Mouse (Mus musculus) T-helper 17 cell (primary cell): ENCODE measurements around the gene Jpt1.
"Not testable (repeated sequence)": the region's sequence is repeated elsewhere in the genome, so short reads cannot be mapped to it uniquely, and the experiment has no call there.

Experiments
- in situ Hi-C, 2 experiments: fragments of 300-600 bp; cut with MboI, MseI; formaldehyde crosslinking; loops; 1 replicate in 1 of 2; 2 replicates in 1 of 2; pipeline ENCODE4 v1.15.1; 2025; ENCODE audit warnings: high pct_unique_total_duplicates in 2 of 2

Jpt1 gene

GRCm38 (mm10) chr11:115476630-115477029, 37.6 kb downstream of the Jpt1 start:
- in situ Hi-C loops, result loop anchor here (10.0 kb wide), 3 partner anchors 52 to 312 kb away; partner anchors contain the start of genes Hid1 (in 1 of the 2), Kctd2 (in 1 of the 2) and Slc9a3r1 (in 1 of the 2)

GRCm38 (mm10) chr11:115475758-115476237, 38.4 kb downstream of the Jpt1 start:
- in situ Hi-C loops, result loop anchor here (10.0 kb wide), 3 partner anchors 51 to 311 kb away; partner anchors contain the start of genes Hid1 (in 1 of the 2), Kctd2 (in 1 of the 2) and Slc9a3r1 (in 1 of the 2)

DNA sequence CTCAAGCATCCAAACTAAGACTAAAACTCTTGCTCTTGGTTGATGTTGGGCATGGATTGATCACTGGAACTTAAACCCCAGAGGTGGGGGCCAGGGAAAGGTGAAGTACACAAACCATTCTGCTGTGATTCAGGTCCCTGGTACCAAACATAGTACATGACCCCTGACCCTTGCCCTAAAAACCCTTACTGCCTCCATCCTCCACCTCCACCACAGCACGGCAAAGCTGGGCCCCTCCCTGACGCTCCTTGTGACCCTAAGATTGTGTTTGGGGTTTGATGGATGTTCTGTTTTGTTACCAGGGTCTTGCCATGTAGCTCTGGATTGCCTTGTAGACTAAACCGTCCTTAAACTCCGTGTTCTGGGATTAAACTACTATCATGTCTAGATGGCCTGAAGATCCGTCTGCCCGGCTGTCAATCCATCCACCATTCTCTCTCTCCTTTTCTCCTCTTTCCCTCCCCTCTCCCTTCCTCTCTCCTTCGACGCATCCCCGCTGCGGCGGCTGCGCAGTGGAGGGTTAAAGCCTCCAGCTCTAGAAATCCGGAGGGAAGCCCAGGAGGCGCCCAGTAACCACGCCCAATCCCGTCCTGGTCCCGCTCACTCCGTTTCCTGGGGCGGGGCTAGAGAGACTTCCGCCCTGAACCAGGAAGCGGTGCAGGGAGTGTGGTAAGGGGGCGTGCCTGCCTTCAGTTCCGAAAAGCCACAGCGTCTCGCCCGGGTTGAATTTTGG, 39.0 kb downstream of the Jpt1 start, which contains the start of gene Armc7:
Armc7 (plus strand) TSS at position 643 of the 733 bp plus-strand sequence.
- in situ Hi-C loops, result loop anchor here (10.0 kb wide), 3 partner anchors 50 to 310 kb away; partner anchors contain the start of genes Hid1 (in 1 of the 2), Kctd2 (in 1 of the 2) and Slc9a3r1 (in 1 of the 2)

DNA sequence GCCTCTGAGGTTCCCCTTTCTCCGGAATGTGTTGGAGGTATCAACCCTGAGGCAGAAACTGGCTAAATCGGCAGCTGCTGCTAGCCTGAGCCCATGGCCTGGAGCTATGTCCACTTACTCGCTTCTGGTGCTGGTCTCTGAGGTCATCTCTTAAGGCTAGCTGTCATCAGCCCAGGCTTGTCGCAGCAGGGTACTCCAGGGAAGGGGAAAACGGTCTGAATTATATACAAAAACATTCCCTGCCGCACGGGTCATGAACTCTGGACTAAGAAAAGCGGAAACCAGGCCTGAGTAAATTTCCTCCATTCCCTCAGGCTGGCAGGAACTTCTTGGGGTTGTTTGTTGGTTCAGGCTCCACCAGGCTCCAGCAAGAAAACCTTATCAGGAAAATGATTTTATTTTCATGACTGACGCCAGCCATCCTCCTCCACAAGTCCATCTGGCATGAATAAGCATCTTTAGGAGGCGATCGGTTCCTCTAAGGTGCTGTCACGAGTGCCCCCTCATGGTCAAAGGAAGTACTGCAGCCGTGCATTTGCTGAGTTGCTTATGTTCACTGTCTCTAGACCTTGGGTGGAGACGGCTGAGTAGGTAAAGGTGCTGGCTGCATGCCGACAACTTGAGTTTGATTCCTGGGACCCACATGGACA, 40.4 kb downstream of the Jpt1 start:
- in situ Hi-C loops, result loop anchor here (5.0 to 10.0 kb wide), 4 partner anchors 49 to 309 kb away; partner anchors contain the start of genes Hid1 (in 1 of the 2), Kctd2 (in 1 of the 2) and Slc9a3r1 (in 1 of the 2)

DNA sequence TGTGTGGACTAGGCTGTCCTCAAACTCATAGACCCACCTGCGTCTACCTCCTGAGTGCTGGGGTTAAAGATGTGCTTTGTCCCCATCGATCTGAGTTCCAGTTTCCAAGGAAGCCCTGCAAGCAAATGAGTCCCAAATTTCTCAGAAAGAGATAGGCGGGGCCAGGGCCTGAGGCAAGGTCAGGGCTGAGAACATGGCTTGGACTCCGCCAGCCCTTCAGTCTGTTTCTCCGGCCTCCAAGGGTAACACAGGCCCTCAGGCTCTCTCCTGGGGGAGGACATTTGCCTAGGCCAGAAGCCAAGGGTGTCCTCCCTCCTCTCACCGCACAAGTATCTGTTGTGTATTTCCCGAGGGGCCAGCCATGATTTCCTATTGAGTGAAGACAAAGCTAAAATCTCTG, 42.0 kb downstream of the Jpt1 start:
- in situ Hi-C loops, result loop anchor here (5.0 to 10.0 kb wide), 4 partner anchors 47 to 307 kb away; partner anchors contain the start of genes Hid1 (in 1 of the 2), Kctd2 (in 1 of the 2) and Slc9a3r1 (in 1 of the 2)

GRCm38 (mm10) chr11:115467217-115467618, 47.0 kb downstream of the Jpt1 start:
- in situ Hi-C loops, result no loop called here

DNA sequence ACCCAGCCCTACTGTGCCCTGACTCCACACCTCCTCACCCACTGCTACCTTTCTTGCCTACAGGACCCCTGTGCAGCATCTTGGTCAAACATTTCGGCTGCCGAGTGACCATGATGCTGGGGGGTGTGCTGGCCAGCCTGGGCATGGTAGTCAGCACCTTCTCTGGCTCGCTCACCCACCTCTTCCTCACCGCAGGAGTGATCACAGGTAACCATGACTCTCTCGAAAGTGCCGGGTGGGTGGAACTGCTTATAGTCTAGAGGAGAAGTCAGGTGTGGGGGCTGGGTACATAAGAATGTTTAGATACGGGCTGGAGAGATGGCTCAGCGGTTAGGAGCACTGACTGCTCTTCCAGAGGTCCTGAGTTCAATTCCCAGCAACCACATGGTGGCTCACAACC, 49.3 kb downstream of the Jpt1 start:
- in situ Hi-C loops, result no loop called here

DNA sequence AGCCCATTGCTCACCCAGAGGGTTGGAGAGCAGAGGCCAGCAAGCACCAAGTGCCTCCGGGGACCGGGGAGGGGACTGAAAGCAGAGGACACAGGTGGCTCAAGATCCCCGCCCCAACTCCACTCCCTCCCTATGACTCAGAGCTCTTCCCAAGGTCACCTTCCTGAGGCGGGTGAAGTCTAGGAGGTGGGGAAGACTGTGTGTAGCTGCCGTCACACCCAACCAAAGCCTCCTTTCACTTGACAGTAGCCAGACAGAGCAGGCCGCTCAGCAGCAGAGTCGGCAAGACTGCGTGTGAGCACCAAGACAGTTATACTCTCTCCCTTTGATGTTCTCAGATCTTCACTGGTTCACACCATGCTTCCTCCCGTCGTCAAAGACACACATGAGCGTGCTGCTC, 50.8 kb downstream of the Jpt1 start:
- in situ Hi-C loops, result no loop called here

- in situ Hi-C loops, result no loop called here
These were observed 51.8 kb downstream of the Jpt1 start, which contains the start of gene Slc16a5 for GRCm38 (mm10) chr11:115462243-115462891. TSS of gene Slc16a5 (plus strand) at chr11:115462474.

DNA sequence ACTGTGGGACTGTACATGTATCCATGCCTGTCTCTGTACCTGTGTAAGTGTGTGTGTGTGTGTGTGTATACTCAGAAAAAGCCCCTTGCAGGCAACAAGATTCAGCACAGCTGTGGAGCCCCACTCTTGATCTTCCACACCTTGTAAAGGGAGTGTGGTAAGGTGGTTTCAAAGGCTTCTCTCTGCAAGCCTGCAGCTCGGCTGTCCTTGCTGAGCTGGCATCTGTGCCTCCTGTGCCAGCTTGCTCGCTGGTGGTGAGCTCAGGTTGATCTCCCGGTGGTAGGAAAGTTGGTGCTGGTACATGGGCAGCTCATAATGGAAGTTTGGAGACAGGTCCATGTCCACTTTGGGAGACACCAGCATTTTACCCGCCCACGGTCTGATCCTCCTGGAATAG, 52.3 kb downstream of the Jpt1 start:
- in situ Hi-C loops, result no loop called here

GRCm38 (mm10) chr11:115460976-115461375, 53.2 kb downstream of the Jpt1 start:
- in situ Hi-C loops, result no loop called here

DNA sequence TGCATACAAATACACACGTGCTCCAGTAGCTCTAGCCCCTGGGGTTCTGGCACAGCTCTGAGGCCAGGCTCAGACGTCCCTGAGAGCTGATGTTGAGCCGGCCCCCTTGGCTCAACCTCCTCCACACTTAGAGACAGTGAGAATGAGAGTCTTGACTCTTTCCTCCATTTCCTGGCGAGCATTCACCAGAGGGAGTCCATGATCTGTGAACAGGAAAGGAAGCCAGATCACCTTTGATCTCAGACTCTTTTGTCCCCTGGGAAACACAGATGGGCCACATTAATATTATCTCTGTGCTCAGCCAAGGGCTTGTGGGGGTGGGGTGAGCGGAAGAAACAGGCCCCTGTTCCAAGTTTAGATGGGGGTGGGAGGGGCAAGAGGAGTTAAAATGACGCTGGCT, 56.8 kb downstream of the Jpt1 start:
- in situ Hi-C loops, result no loop called here

GRCm38 (mm10) chr11:115456182-115456581, 58.0 kb downstream of the Jpt1 start:
- in situ Hi-C loops, result no loop called here

DNA sequence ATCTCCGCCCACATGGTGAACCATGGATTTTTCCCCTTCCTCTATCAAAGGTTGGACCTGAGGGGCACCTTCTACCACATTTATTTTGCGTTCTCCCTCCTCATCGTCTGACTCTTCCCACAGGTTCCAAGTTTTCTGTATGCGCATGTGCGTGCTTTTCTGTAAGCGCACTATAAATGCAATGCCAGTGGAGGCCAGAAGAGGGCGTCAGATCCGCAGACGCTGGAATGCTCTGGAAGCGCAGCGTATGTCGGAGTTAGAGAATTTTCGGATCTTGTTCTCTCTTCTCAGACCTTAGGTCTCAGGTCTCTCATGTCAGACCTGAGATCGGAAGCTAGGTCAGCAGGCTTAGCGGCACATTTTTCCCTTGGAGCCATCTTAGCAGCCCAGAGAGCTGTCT, 58.6 kb downstream of the Jpt1 start:
- in situ Hi-C loops, result no loop called here

- in situ Hi-C loops, result not testable (repeated sequence)
These were observed 59.4 kb downstream of the Jpt1 start for GRCm38 (mm10) chr11:115454822-115455221.

GRCm38 (mm10) chr11:115453306-115453705, 60.9 kb downstream of the Jpt1 start:
- in situ Hi-C loops, result no loop called here

GRCm38 (mm10) chr11:115452281-115452860, 61.8 kb downstream of the Jpt1 start:
- in situ Hi-C loops, result no loop called here

DNA sequence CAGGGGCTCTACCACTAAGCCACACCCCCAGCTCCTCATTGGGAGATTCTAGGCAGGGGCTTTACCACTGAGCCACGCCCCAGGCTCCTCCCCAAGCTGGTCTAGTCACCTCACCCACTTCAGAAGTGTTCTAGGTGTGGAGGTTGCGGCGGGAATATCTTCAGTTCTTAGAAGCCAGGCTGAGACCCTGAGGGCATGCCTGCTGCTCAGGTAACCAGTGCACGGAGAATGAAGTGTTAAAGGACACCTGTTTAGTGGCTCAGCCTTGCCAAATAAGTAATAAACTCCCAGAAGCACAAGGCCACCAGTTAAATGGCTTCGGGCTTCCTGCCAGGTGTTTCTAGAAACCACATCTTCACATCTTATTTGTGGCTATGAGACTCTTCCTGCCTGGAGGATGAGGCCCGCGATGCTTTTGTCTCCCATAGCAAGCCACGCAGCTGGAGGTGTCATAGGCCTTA, 62.4 kb downstream of the Jpt1 start:
- in situ Hi-C loops, result no loop called here

DNA sequence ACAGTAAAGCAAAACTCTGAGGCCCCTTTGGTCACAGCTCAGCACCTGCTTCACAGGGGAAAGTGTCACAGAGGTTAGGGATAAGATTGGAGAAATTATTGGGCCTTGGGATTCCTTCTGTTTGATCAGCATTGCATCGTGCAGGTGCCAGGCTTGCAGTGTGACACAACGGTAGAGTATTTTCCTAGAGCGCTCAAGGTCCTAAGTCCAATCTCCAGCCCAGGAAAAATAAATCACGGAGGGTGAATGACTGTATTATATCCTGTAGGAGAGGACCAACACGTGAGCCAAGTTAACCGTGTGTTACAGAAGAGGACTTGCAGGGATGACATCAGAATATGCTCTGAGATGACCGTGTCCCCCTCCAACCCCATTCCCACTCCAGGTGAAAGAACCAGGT, 64.0 kb downstream of the Jpt1 start:
- in situ Hi-C loops, result no loop called here

- in situ Hi-C loops, result loop anchor here in 1 of 2 experiments (10.0 kb wide), 1 partner anchor 1634 kb away; no protein-coding TSS in a partner anchor
These were observed 65.2 kb downstream of the Jpt1 start for GRCm38 (mm10) chr11:115448998-115449397.

GRCm38 (mm10) chr11:115448075-115448474, 66.1 kb downstream of the Jpt1 start:
- in situ Hi-C loops, result loop anchor here in 1 of 2 experiments (10.0 kb wide), 1 partner anchor 1633 kb away; no protein-coding TSS in a partner anchor
